14 mouse cellular contexts compared by ENCODE assay signal in the genomic region with DNA sequence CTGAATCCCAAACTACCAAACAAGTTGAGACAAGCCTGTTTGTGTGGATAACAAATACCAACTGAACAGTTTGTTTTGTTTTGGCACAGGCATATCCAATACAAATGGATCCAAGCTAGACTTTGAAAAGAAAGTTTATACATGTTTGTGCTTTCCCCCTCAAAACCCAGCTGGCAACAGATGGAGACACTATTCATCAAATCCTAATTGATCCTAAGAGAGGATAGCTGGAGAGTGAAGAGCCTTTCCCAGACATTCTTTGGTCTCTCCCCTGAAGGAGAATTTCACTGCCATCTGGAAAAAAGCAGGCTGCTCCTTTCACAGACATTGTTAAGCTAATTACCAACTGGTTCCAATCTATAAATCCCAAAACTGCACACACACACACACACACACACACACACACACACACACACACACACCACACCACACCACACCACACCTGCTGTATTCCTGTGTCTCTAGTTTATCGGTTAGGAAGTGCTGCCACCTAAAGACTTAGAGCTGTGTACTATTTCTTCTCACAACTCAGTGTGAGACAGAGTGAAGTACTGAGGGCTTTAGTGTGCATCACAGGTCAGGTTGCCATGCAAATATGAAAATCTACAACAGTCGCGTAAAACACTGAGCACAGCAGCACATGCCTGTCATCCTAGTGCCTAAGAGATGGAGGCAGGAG.
A peak's percentile ranks its signal among the peaks of the same experiment; 100 is the strongest.
DNase-seq lines count a peak whose midpoint lies in the region; ATAC-seq lines count a peak whose summit lies in the region.
"Had no signal": no experiment of that assay in that cellular context is flagged by ENCODE, and none has a peak within 500 bp of the region (broad histone marks: within the 10 kb centered on the region; RNA-seq: fewer than 3 reads in every experiment).

No protein-coding gene starts in this region.

- no peaks in the 10 kb centered on the region for H3K9me3 ChIP-seq in neural tube, embryonic 11.5 days (ENCODE audit: control insufficient read depth, low read length)
- H3K9me3 ChIP-seq: embryonic facial prominence, embryonic 12.5 days; heart, embryonic 13.5 days; limb, embryonic 15.5 days had no signal

- H3K36me3 ChIP-seq in neural tube, embryonic 11.5 days (ENCODE audit: control insufficient read depth, insufficient read depth, low read length): no peaks in the 10 kb centered on the region
- H3K36me3 ChIP-seq: embryonic facial prominence, embryonic 12.5 days; heart, embryonic 13.5 days; limb, embryonic 15.5 days had no signal

- WGBS in neural tube, embryonic 11.5 days: 79% methylated on average over 3 of the region's 3 CpGs

- no peak overlapping the region for H3K9ac ChIP-seq in neural tube, embryonic 11.5 days (ENCODE audit: low read length)
- H3K9ac ChIP-seq: embryonic facial prominence, embryonic 12.5 days; heart, embryonic 13.5 days; limb, embryonic 15.5 days had no signal

- H3K4me3 ChIP-seq in neural tube, embryonic 11.5 days (ENCODE audit: low read depth, low read length): no peak overlapping the region
- H3K4me3 ChIP-seq: embryonic facial prominence, embryonic 12.5 days; heart, embryonic 13.5 days; limb, embryonic 15.5 days; myocyte had no signal

- peak; percentile 5 for DNase-seq in embryo, embryonic 11 days
- no peak for DNase-seq in embryo, embryonic 10.5 days (ENCODE audit: low spot score)
- DNase-seq in neural tube, embryonic 11.5 days (ENCODE audit: low spot score): no peak
- DNase-seq in neural tube, embryonic 10.5 days (ENCODE audit: extremely low spot score, low spot score): no peak
- peak; percentile 4 to 54 for DNase-seq in layer of hippocampus, postnatal 14 days (ENCODE audit: low spot score in 2 of 2)
- no peak for DNase-seq in MN1 (ENCODE audit: low spot score)
- DNase-seq in c-Kit-positive CD71-positive TER-119-positive erythroid progenitor cells, embryonic 14.5 days (ENCODE audit: low spot score): no peak
- DNase-seq in thymus, postnatal 4 days: no peak
- DNase-seq: cerebellum, adult 11-12 months; lung, postnatal 14 days had no signal

- no peaks in the 10 kb centered on the region for H3K27me3 ChIP-seq in neural tube, embryonic 11.5 days (ENCODE audit: control insufficient read depth, insufficient read depth, low read length)
- H3K27me3 ChIP-seq: embryonic facial prominence, embryonic 12.5 days; heart, embryonic 13.5 days; limb, embryonic 15.5 days had no signal

- no peaks in the 10 kb centered on the region for H3K4me1 ChIP-seq in neural tube, embryonic 11.5 days (ENCODE audit: control insufficient read depth, insufficient read depth, low read length)
- H3K4me1 ChIP-seq: embryonic facial prominence, embryonic 12.5 days; heart, embryonic 13.5 days; limb, embryonic 15.5 days had no signal

- no peak overlapping the region for H3K27ac ChIP-seq in neural tube, embryonic 11.5 days (ENCODE audit: low read depth, low read length)
- H3K27ac ChIP-seq: embryonic facial prominence, embryonic 12.5 days; heart, embryonic 13.5 days; limb, embryonic 15.5 days had no signal

- 0 out of 2 replicates have a peak, but pooled peaks have one; percentile 13 for ATAC-seq in neural tube, embryonic 11.5 days (ENCODE audit: insufficient read depth, low FRiP score, low TSS enrichment)

- H3K4me2 ChIP-seq in neural tube, embryonic 11.5 days (ENCODE audit: low read depth): no peak overlapping the region
- H3K4me2 ChIP-seq: embryonic facial prominence, embryonic 12.5 days; heart, embryonic 13.5 days; limb, embryonic 15.5 days had no signal

Comparison
In these comparisons a context has a peak if more than half of its experiments do, and no peak if none do; other contexts are left out.
1. DNase-seq: peak in embryo, embryonic 11 days (single experiment) and layer of hippocampus, postnatal 14 days (2 of 2); none in embryo, embryonic 10.5 days (single experiment), neural tube, embryonic 11.5 days (single experiment), neural tube, embryonic 10.5 days (single experiment), MN1 (single experiment), c-Kit-positive CD71-positive TER-119-positive erythroid progenitor cells, embryonic 14.5 days (single experiment) and thymus, postnatal 4 days (single experiment).